Mouse (Mus musculus) gastrocnemius, postnatal 14 days (tissue): ENCODE measurements at regions not wholly inside any gene's neighbourhood (a gene's known extent, or its start where the extent isn't known, plus 50 kb on each side); places are given as distances from the start of the nearest gene placed in this dataset.
A peak's percentile ranks its signal among the peaks of the same experiment; 100 is the strongest.

Experiments
- DNase-seq: peaks from one replicate; pipeline ENCODE4 v3.0.0; 2021; ENCODE audit warnings: mixed read lengths
- intact Hi-C: fragments of 180-260 bp; cut with DNase I; formaldehyde crosslinking; loops from one replicate; pipeline ENCODE4 v1.15.1; 2025; ENCODE audit warnings: low total_unique reads

GRCm38 (mm10) chr14:32735356-32735755, 50.3 kb upstream of the 3425401B19Rik start:
- intact Hi-C loops, result no loop called here
- peak; percentile 38 for DNase-seq
